Mouse (Mus musculus) forebrain, postnatal 0 days (tissue): ENCODE measurements around the gene Nr2c2ap. TPM values are rescaled to one million over a fixed set of nuclear protein-coding genes. Genes with fewer than 3 reads are reported as not detected.

Source experiments
- ATAC-seq: fragments of 200-750 bp; cut with Nextera tagmentation; 2 replicates; pipeline ENCODE4 v1.8.0; 2017; ENCODE audit warnings: mild to moderate bottlenecking, moderate library complexity
- DNase-seq: peaks from one replicate; pipeline ENCODE4 v3.0.0-alpha.2; 2015
- H3K27ac ChIP-seq: fragments of 300-500 bp; sonication (generic); 2 replicates; pipeline ENCODE4 v1.5.1; 2014; ENCODE audit warnings: low read depth, mild to moderate bottlenecking, antibody characterized with exemption, low read length, moderate library complexity, mixed read lengths
- H3K27me3 ChIP-seq: fragments of 300-500 bp; sonication (generic); 2 replicates; pipeline ENCODE4 v1.6.1; 2014; ENCODE audit warnings: mild to moderate bottlenecking, low read length, mixed read lengths; ENCODE audit not compliant: insufficient read depth
- H3K36me3 ChIP-seq: fragments of 300-500 bp; sonication (generic); 2 replicates; pipeline ENCODE4 v1.6.1; 2014; ENCODE audit warnings: mild to moderate bottlenecking, moderate library complexity; ENCODE audit not compliant: insufficient read depth
- H3K4me1 ChIP-seq: fragments of 300-500 bp; sonication (generic); 2 replicates; pipeline ENCODE4 v1.6.1; 2014; ENCODE audit warnings: antibody characterized with exemption; ENCODE audit not compliant: insufficient read depth
- H3K4me2 ChIP-seq: fragments of 300-500 bp; sonication (generic); 2 replicates; pipeline ENCODE4 v1.6.1; 2014; ENCODE audit warnings: low read depth, mild to moderate bottlenecking, moderate library complexity
- H3K4me3 ChIP-seq: fragments of 300-500 bp; sonication (generic); 2 replicates; pipeline ENCODE4 v1.5.1; 2014; ENCODE audit warnings: low read depth, low read length, mixed read lengths
- H3K9ac ChIP-seq: fragments of 300-500 bp; sonication (generic); 2 replicates; pipeline ENCODE4 v1.6.1; 2014; ENCODE audit warnings: mild to moderate bottlenecking
- H3K9me3 ChIP-seq: fragments of 300-500 bp; sonication (generic); 2 replicates; pipeline ENCODE4 v1.6.1; 2016; ENCODE audit warnings: low read length
- CTCF ChIP-seq: sonication (generic); IDR thresholded peaks from 2 replicates; pipeline ENCODE4 v1.5.1; 2016; ENCODE audit warnings: antibody characterized with exemption, control low read depth, low read depth
- WGBS: fragments of 180-500 bp; shearing (Covaris S2); extraction: QIAGEN DNeasy Blood & Tissue Kit; methylation state at CpG from one replicate; pipeline ENCODE4 v1.1.7; 2014; 5-methylcytosine and 5-hydroxymethylcytosine counted together
- polyA plus RNA-seq: library from polyadenylated mRNA; unstranded; fragments of >200 nt; fragmentation: Nextera tagmentation; extraction: Ambion mirVana; gene quantifications from 2 replicates; pipeline ENCODE4 v1.2.1, GENCODE M21; 2015
- total RNA-seq: library from RNA; depleted of rRNA; stranded (reverse); fragments of >200 nt; gene quantifications from 2 replicates; pipeline ENCODE4 v1.2.3, GENCODE M21; 2014

Gene Nr2c2ap
- total and polyA plus RNA-seq, 2 experiments from 2014 or later: 6.6 to 55.9 TPM

GRCm38 (mm10) chr8:70087836-70088650 lies 43.1 kb upstream of the Nr2c2ap start:
- WGBS: 6% methylated on average over 56 of the region's 56 CpGs
- TF ChIP-seq CTCF: peak; percentile 94
- peak overlapping the region; percentile 94 for H3K4me2 ChIP-seq
- peak overlapping the region; percentile 38 for H3K4me3 ChIP-seq
- peaks cover 21% of the 10 kb centered on the region; the same call in 1 of the 2 replicates for H3K4me1 ChIP-seq
- peak overlapping the region; percentile 56 for H3K9ac ChIP-seq
- DNase-seq: peak; percentile 83
- no peak overlapping the region for H3K27ac ChIP-seq
- H3K9me3 ChIP-seq: no peaks in the 10 kb centered on the region
- H3K27me3 ChIP-seq: peaks cover 40% of the 10 kb centered on the region
- peak; percentile 80 for ATAC-seq
- H3K36me3 ChIP-seq: no peaks in the 10 kb centered on the region

- Histone ChIP-seq H3K9ac (no peak overlapping the region), H3K4me3 (no peak overlapping the region), H3K9me3 (no peaks in the 10 kb centered on the region), H3K36me3 (peaks cover 7% of the 10 kb centered on the region; the same call in 1 of the 2 replicates), H3K4me2 (no peak overlapping the region), H3K4me1 (peaks cover 14% of the 10 kb centered on the region; the same call in 1 of the 2 replicates), H3K27me3 (peaks cover 27% of the 10 kb centered on the region), H3K27ac (no peak overlapping the region)
- no peak for TF ChIP-seq CTCF
- WGBS: 42% methylated on average over 9 of the region's 9 CpGs
- peak; percentile 55 for DNase-seq
- ATAC-seq: peak; percentile 54; the same call in 1 of the 2 replicates
Measured at GRCm38 (mm10) chr8:70089296-70089960, 41.7 kb upstream of the Nr2c2ap start.

GRCm38 (mm10) chr8:70092786-70093185 lies 38.3 kb upstream of the Nr2c2ap start:
- H3K4me2 ChIP-seq: no peak overlapping the region
- no peak overlapping the region for H3K9ac ChIP-seq
- H3K4me1 ChIP-seq: peaks cover 9% of the 10 kb centered on the region; the same call in 1 of the 2 replicates
- no peaks in the 10 kb centered on the region for H3K9me3 ChIP-seq
- no peak for ATAC-seq
- no peak overlapping the region for H3K27ac ChIP-seq
- H3K36me3 ChIP-seq: peaks cover 36% of the 10 kb centered on the region
- no peak overlapping the region for H3K4me3 ChIP-seq
- no peak for DNase-seq
- TF ChIP-seq CTCF: no peak
- H3K27me3 ChIP-seq: no peaks in the 10 kb centered on the region; the same call in 1 of the 2 replicates
- 66% methylated on average over 8 of the region's 8 CpGs for WGBS

GRCm38 (mm10) chr8:70099276-70099675 lies 31.9 kb upstream of the Nr2c2ap start:
- Histone ChIP-seq H3K4me2 (no peak overlapping the region), H3K27me3 (no peaks in the 10 kb centered on the region), H3K9me3 (no peaks in the 10 kb centered on the region), H3K4me1 (no peaks in the 10 kb centered on the region), H3K4me3 (no peak overlapping the region), H3K27ac (no peak overlapping the region), H3K36me3 (peaks cover 92% of the 10 kb centered on the region), H3K9ac (no peak overlapping the region)
- ATAC-seq (no peak), DNase-seq (no peak)
- TF ChIP-seq CTCF: no peak
- WGBS: 79% methylated on average over 8 of the region's 8 CpGs

GRCm38 (mm10) chr8:70100241-70100640 lies 30.9 kb upstream of the Nr2c2ap start:
- no peak overlapping the region for H3K4me3 ChIP-seq
- no peak for TF ChIP-seq CTCF
- no peaks in the 10 kb centered on the region for H3K9me3 ChIP-seq
- H3K4me2 ChIP-seq: no peak overlapping the region
- H3K27me3 ChIP-seq: no peaks in the 10 kb centered on the region
- H3K36me3 ChIP-seq: peaks cover 90% of the 10 kb centered on the region
- H3K4me1 ChIP-seq: no peaks in the 10 kb centered on the region
- ATAC-seq (no peak), DNase-seq (no peak)
- WGBS: 90% methylated on average over 8 of the region's 8 CpGs
- H3K9ac ChIP-seq: no peak overlapping the region
- no peak overlapping the region for H3K27ac ChIP-seq

- no peak for DNase-seq
- Histone ChIP-seq H3K4me3 (no peak overlapping the region), H3K27me3 (no peaks in the 10 kb centered on the region), H3K4me1 (no peaks in the 10 kb centered on the region), H3K27ac (no peak overlapping the region), H3K9me3 (no peaks in the 10 kb centered on the region), H3K4me2 (no peak overlapping the region), H3K9ac (no peak overlapping the region), H3K36me3 (peaks cover 81% of the 10 kb centered on the region)
- peak; percentile 64 for TF ChIP-seq CTCF
- peak; percentile 54 for ATAC-seq
- 15% methylated on average over 6 of the region's 6 CpGs for WGBS
Measured at GRCm38 (mm10) chr8:70104506-70104905, 26.6 kb upstream of the Nr2c2ap start.

GRCm38 (mm10) chr8:70104922-70105321 lies 26.2 kb upstream of the Nr2c2ap start:
- no peak overlapping the region for H3K4me3 ChIP-seq
- H3K36me3 ChIP-seq: peaks cover 81% of the 10 kb centered on the region
- no peak overlapping the region for H3K27ac ChIP-seq
- no peaks in the 10 kb centered on the region for H3K9me3 ChIP-seq
- no peak for TF ChIP-seq CTCF
- no peak for ATAC-seq
- H3K27me3 ChIP-seq: no peaks in the 10 kb centered on the region
- no peak overlapping the region for H3K9ac ChIP-seq
- WGBS: 75% methylated on average over 7 of the region's 7 CpGs
- H3K4me2 ChIP-seq: no peak overlapping the region
- no peaks in the 10 kb centered on the region for H3K4me1 ChIP-seq
- DNase-seq: no peak
